Mouse (Mus musculus) CH12.LX (cell line): Measurements from ENCODE around the gene Gm1673. TPM values are rescaled to one million over a fixed set of nuclear protein-coding genes. Genes with fewer than 3 reads are reported as not detected.

Experiments used
- DNase-seq: peaks from one replicate; pipeline ENCODE4 v3.0.0-alpha.2; 2013; ENCODE audit errors: extremely low read depth
- H3K27ac ChIP-seq: 2 replicates; pipeline ENCODE4 v1.5.1; 2012; ENCODE audit warnings: low read depth, mild to moderate bottlenecking, control low read depth, moderate library complexity; ENCODE audit not compliant: insufficient read depth
- H3K27me3 ChIP-seq: replicated peaks from 2 replicates; pipeline ENCODE3; 2012; ENCODE audit warnings: inconsistent platforms
- H3K36me3 ChIP-seq, 2 experiments: replicated peaks in 1 of 2; 2 replicates each; pipeline versions ENCODE3 to v1.6.1; 2012; ENCODE audit warnings: inconsistent platforms in 1 of 2, low read length in 1 of 2, mild to moderate bottlenecking in 1 of 2, mixed read lengths in 1 of 2, moderate library complexity in 1 of 2; ENCODE audit not compliant: control insufficient read depth in 1 of 2, insufficient read depth in 1 of 2
- H3K4me1 ChIP-seq, 2 experiments: 2 replicates each; pipeline ENCODE4 v1.6.1; 2012; ENCODE audit warnings: inconsistent platforms in 1 of 2, moderate library complexity in 1 of 2; ENCODE audit not compliant: insufficient read depth in 2 of 2, control insufficient read depth in 1 of 2
- H3K4me2 ChIP-seq: 2 replicates; pipeline ENCODE4 v1.6.1; 2012; ENCODE audit warnings: low read depth, mild to moderate bottlenecking, control low read depth; ENCODE audit not compliant: poor library complexity, insufficient read depth, severe bottlenecking
- H3K4me3 ChIP-seq, 3 experiments: fragments of 150-350 bp in 1 of 3; sonication (generic) in 1 of 3; replicated peaks in 1 of 3; 2 replicates each; pipeline versions ENCODE3 to v1.5.1; 2011 to 2012; ENCODE audit warnings: low read depth in 2 of 3, low read length in 2 of 3, mild to moderate bottlenecking in 2 of 3, moderate library complexity in 2 of 3, control low read depth in 1 of 3, improper control_type of control experiment in 1 of 3, inconsistent platforms in 1 of 3, mixed read lengths in 1 of 3; ENCODE audit not compliant: poor library complexity in 1 of 3
- H3K79me2 ChIP-seq: replicated peaks from 2 replicates; pipeline ENCODE4 v1.6.1; 2012; ENCODE audit warnings: mild to moderate bottlenecking, moderate library complexity; ENCODE audit not compliant: control insufficient read depth, poor library complexity, insufficient read depth, severe bottlenecking; ENCODE audit errors: extremely low read depth
- H3K9ac ChIP-seq: 2 replicates; pipeline ENCODE4 v1.6.1; 2012; ENCODE audit warnings: low read depth, mild to moderate bottlenecking, control low read depth, moderate library complexity; ENCODE audit not compliant: insufficient read depth
- H3K9me3 ChIP-seq: replicated peaks from 2 replicates; pipeline ENCODE3; 2012; ENCODE audit warnings: low read length, inconsistent platforms, mixed read lengths
- CHD1 ChIP-seq: IDR thresholded peaks from 2 replicates; pipeline ENCODE4 v1.6.1; 2012; ENCODE audit warnings: low read depth, low read length, improper control_type of control experiment, inconsistent platforms
- ELF1 ChIP-seq: IDR thresholded peaks from 2 replicates; pipeline ENCODE4 v1.6.1; 2014; ENCODE audit warnings: low read depth, mild to moderate bottlenecking, inconsistent platforms, low read length, improper control_type of control experiment
- EP300 ChIP-seq: IDR thresholded peaks from 2 replicates; pipeline ENCODE4 v1.6.1; 2011; ENCODE audit warnings: low read length, improper control_type of control experiment
- GABPA ChIP-seq: IDR thresholded peaks from 2 replicates; pipeline ENCODE4 v1.6.1; 2012; ENCODE audit warnings: low read depth, low read length, improper control_type of control experiment, inconsistent platforms; ENCODE audit not compliant: insufficient replicate concordance
- IRF4 ChIP-seq: IDR thresholded peaks from 2 replicates; pipeline ENCODE4 v1.6.1; 2014; ENCODE audit warnings: low read depth, mild to moderate bottlenecking, inconsistent platforms, low read length, improper control_type of control experiment
- JUN ChIP-seq: IDR thresholded peaks from 2 replicates; pipeline ENCODE4 v1.6.1; 2011; ENCODE audit warnings: low read depth, mild to moderate bottlenecking, low read length, improper control_type of control experiment, moderate library complexity; ENCODE audit not compliant: insufficient read depth
- KAT2A ChIP-seq: IDR thresholded peaks from 2 replicates; pipeline ENCODE4 v1.6.1; 2012; ENCODE audit warnings: low read length, improper control_type of control experiment, inconsistent platforms; ENCODE audit not compliant: insufficient replicate concordance
- MAZ ChIP-seq: IDR thresholded peaks from 2 replicates; pipeline ENCODE4 v1.6.1; 2012; ENCODE audit warnings: low read depth, mild to moderate bottlenecking, inconsistent platforms, low read length, improper control_type of control experiment, moderate library complexity
- MEF2A ChIP-seq: IDR thresholded peaks from 2 replicates; pipeline ENCODE4 v1.6.1; 2014; ENCODE audit warnings: low read depth, mild to moderate bottlenecking, inconsistent platforms, low read length, improper control_type of control experiment, borderline replicate concordance
- MXI1 ChIP-seq: IDR thresholded peaks from 2 replicates; pipeline ENCODE4 v1.6.1; 2011; ENCODE audit warnings: mild to moderate bottlenecking, low read depth, low read length, improper control_type of control experiment
- POLR2A ChIP-seq: IDR thresholded peaks from 2 replicates; pipeline ENCODE4 v1.6.1; 2011; ENCODE audit warnings: low read depth, mild to moderate bottlenecking, improper control_type of control experiment, low read length
- POLR2AphosphoS2 ChIP-seq: IDR thresholded peaks from 2 replicates; pipeline ENCODE4 v1.6.1; 2011; ENCODE audit warnings: low read depth, low read length, improper control_type of control experiment
- SIN3A ChIP-seq: IDR thresholded peaks from 2 replicates; pipeline ENCODE4 v1.6.1; 2012; ENCODE audit warnings: low read length, improper control_type of control experiment, inconsistent platforms
- TBP ChIP-seq: conservative IDR thresholded peaks from 2 replicates; pipeline ENCODE4 v1.6.1; 2011; ENCODE audit warnings: low read depth, low read length, improper control_type of control experiment
- USF1 ChIP-seq: IDR thresholded peaks from 2 replicates; pipeline ENCODE4 v1.6.1; 2014; ENCODE audit warnings: low read depth, mild to moderate bottlenecking, inconsistent platforms, low read length, improper control_type of control experiment
- ZC3H11A ChIP-seq: IDR thresholded peaks from 2 replicates; pipeline ENCODE4 v1.6.1; 2012; ENCODE audit warnings: low read depth, mild to moderate bottlenecking, inconsistent platforms, low read length, improper control_type of control experiment
- ZMIZ1 ChIP-seq: IDR thresholded peaks from 2 replicates; pipeline ENCODE4 v1.6.1; 2012; ENCODE audit warnings: low read depth, mild to moderate bottlenecking, inconsistent platforms, low read length, improper control_type of control experiment
- dilution Hi-C: fragments of 300-500 bp; cut with MboI; formaldehyde crosslinking; loops from 2 replicates; pipeline ENCODE4 v1.14.3; 2020; ENCODE audit warnings: low sequenced_read_pairs; ENCODE audit not compliant: extremely low pct_unique_long_range_greater_than_20kb, extremely low pct_ligation_motif_present
- in situ Hi-C: fragments of 300-500 bp; cut with MboI; formaldehyde crosslinking; loops from 3 replicates; pipeline ENCODE4 v1.14.3; 2019; ENCODE audit warnings: low sequenced_read_pairs, low pct_ligation_motif_present, low pct_unique_long_range_greater_than_20kb, mixed read lengths
- polyA plus RNA-seq: library from polyadenylated mRNA; unstranded; fragments of >175 nt; gene quantifications from 2 replicates; pipeline ENCODE4 v1.2.1, GENCODE M21; 2012; ENCODE audit warnings: low read depth; ENCODE audit not compliant: insufficient read length
- total RNA-seq, 2 experiments: library from RNA; depleted of rRNA; stranded (reverse); fragments of 300-350 nt in 1 of 2; fragments of >200 nt in 1 of 2; gene quantifications; 2 replicates each; pipeline ENCODE4 v1.2.3; 2012 to 2014

The Gm1673 gene
- total and polyA plus RNA-seq, 3 experiments = not detected

- DNase-seq = no peak
- Histone ChIP-seq H3K9ac (no peak overlapping the region), H3K79me2 (no peaks in the 10 kb centered on the region), H3K27me3 (no peaks in the 10 kb centered on the region), H3K9me3 (no peaks in the 10 kb centered on the region), H3K4me1 (no peaks in the 10 kb centered on the region), H3K36me3 (no peaks in the 10 kb centered on the region), H3K4me3 (no peak overlapping the region), H3K27ac (no peak overlapping the region), H3K4me2 (no peak overlapping the region)
- dilution Hi-C loops = no loop called here
- in situ Hi-C loops = no loop called here
- no peak for TF ChIP-seq GABPA
- no peak for TF ChIP-seq MXI1
- TF ChIP-seq POLR2AphosphoS2 = no peak
- TF ChIP-seq ZC3H11A = no peak
- TF ChIP-seq MEF2A = no peak
- TF ChIP-seq IRF4 = no peak
- TF ChIP-seq CHD1 = no peak
- no peak for TF ChIP-seq KAT2A
- no peak for TF ChIP-seq POLR2A
- no peak for TF ChIP-seq ELF1
- TF ChIP-seq EP300 = no peak
- TF ChIP-seq TBP = no peak
- TF ChIP-seq SIN3A = no peak
- TF ChIP-seq MAZ = no peak
- no peak for TF ChIP-seq USF1
- no peak for TF ChIP-seq ZMIZ1
- no peak for TF ChIP-seq JUN
Measured at GRCm38 (mm10) chr5:34032520-34032919, 49.3 kb downstream of the Gm1673 start.

Other genes starting within 250 kb of the Gm1673 start
- 21.8 and 25.7 TPM in 2 replicates for gene Letm1, start 200.6 kb upstream of the Gm1673 start, total RNA-seq (2012; rRNA removed)
- gene Letm1, start 200.6 kb upstream of the Gm1673 start, total RNA-seq (2014; rRNA removed) = 25.1 and 27.6 TPM in 2 replicates
- gene Letm1, start 200.6 kb upstream of the Gm1673 start, polyA plus RNA-seq = 43.0 and 43.4 TPM in 2 replicates
- gene Nsd2, start 162.7 kb upstream of the Gm1673 start, total RNA-seq (2012; rRNA removed) = 55.0 and 63.3 TPM in 2 replicates
- gene Nsd2, start 162.7 kb upstream of the Gm1673 start, total RNA-seq (2014; rRNA removed) = 39.8 and 43.7 TPM in 2 replicates
- 47.2 and 49.9 TPM in 2 replicates for gene Nsd2, start 162.7 kb upstream of the Gm1673 start, polyA plus RNA-seq
- 23.9 and 27.6 TPM in 2 replicates for gene Nelfa, start 47.0 kb upstream of the Gm1673 start, total RNA-seq (2012; rRNA removed)
- gene Nelfa, start 47.0 kb upstream of the Gm1673 start, total RNA-seq (2014; rRNA removed) = 20.4 and 20.6 TPM in 2 replicates
- 35.3 and 41.2 TPM in 2 replicates for gene Nelfa, start 47.0 kb upstream of the Gm1673 start, polyA plus RNA-seq
- gene Nat8l, start 12.6 kb downstream of the Gm1673 start, total RNA-seq (2012; rRNA removed) = 0.04 TPM in 1 of 2 replicates, not detected in the other
- not detected in 2 replicates for gene Nat8l, start 12.6 kb downstream of the Gm1673 start, total RNA-seq (2014; rRNA removed)
- not detected in 2 replicates for gene Nat8l, start 12.6 kb downstream of the Gm1673 start, polyA plus RNA-seq
- gene Poln, start 186.0 kb downstream of the Gm1673 start, total RNA-seq (2012; rRNA removed) = 0.25 and 0.55 TPM in 2 replicates
- gene Poln, start 186.0 kb downstream of the Gm1673 start, total RNA-seq (2014; rRNA removed) = 0.12 and 0.39 TPM in 2 replicates
- gene Poln, start 186.0 kb downstream of the Gm1673 start, polyA plus RNA-seq = 0.45 and 0.64 TPM in 2 replicates
- gene Haus3, start 186.1 kb downstream of the Gm1673 start, total RNA-seq (2012; rRNA removed) = 16.0 and 23.4 TPM in 2 replicates
- 66.0 and 93.1 TPM in 2 replicates for gene Haus3, start 186.1 kb downstream of the Gm1673 start, total RNA-seq (2014; rRNA removed)
- gene Haus3, start 186.1 kb downstream of the Gm1673 start, polyA plus RNA-seq = 51.5 and 53.4 TPM in 2 replicates
- 6.0 and 6.2 TPM in 2 replicates for gene Mxd4, start 204.3 kb downstream of the Gm1673 start, total RNA-seq (2012; rRNA removed)
- 5.4 and 6.0 TPM in 2 replicates for gene Mxd4, start 204.3 kb downstream of the Gm1673 start, total RNA-seq (2014; rRNA removed)
- gene Mxd4, start 204.3 kb downstream of the Gm1673 start, polyA plus RNA-seq = 4.8 and 7.6 TPM in 2 replicates